Comparison of ENCODE assay signal across 24 mouse cellular contexts in the genomic region with DNA sequence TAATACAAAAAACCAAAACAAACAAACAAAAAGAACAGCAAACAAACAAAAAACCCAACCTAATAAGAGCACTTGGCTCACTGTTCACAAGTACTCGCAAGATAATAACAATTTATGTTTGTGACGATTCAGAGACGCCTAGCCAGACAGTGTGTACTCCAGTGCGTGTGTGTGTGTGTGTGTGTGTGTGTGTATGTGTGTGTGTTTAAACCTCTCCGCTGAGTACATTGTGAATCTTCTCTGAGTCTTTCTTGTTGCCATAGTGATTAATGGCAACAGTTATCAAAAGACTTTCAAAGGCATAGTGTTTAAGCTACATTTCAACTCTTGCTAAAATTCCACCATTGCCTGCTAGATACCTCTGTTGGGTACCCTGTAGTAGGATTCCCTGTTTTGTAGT. TPM values are rescaled to one million over a fixed set of nuclear protein-coding genes. Genes with fewer than 3 reads are reported as not detected.
"Had no signal": no experiment of that assay in that cellular context is flagged by ENCODE, and none has a peak within 500 bp of the region (broad histone marks: within the 10 kb centered on the region; RNA-seq: fewer than 3 reads in every experiment).

No protein-coding gene starts in this region.

- H3K27ac ChIP-seq: midbrain, embryonic 10.5 days; midbrain, embryonic 12.5 days; neural tube, embryonic 13.5 days; neural tube, embryonic 15.5 days had no signal

- H3K4me1 ChIP-seq: midbrain, embryonic 10.5 days; midbrain, embryonic 12.5 days had no signal

- H3K36me3 ChIP-seq: midbrain, embryonic 10.5 days; midbrain, embryonic 12.5 days; neural tube, embryonic 13.5 days; neural tube, embryonic 15.5 days had no signal

- DNase-seq: lung, embryonic 14.5 days; lung, postnatal 10 days; lung, postnatal 4 days; midbrain, embryonic 14.5 days; retina, postnatal 1 day; right cerebral cortex, adult 18-20 months; right cerebral cortex, postnatal 25 days; right cerebral cortex, postnatal 4 days; spleen, adult 18-20 months; thymus, adult 18-20 months; thymus, postnatal 14 days; thymus, postnatal 36 days had no signal

- ATAC-seq: midbrain, embryonic 16.5 days had no signal

- H3K4me2 ChIP-seq: lung, embryonic 14.5 days; midbrain, embryonic 12.5 days; neural tube, embryonic 13.5 days; neural tube, embryonic 15.5 days had no signal

- H3K4me3 ChIP-seq: midbrain, embryonic 10.5 days; midbrain, embryonic 12.5 days; myocyte; neural tube, embryonic 13.5 days; neural tube, embryonic 15.5 days had no signal

- H3K9me3 ChIP-seq: midbrain, embryonic 10.5 days; midbrain, embryonic 12.5 days; neural tube, embryonic 13.5 days; neural tube, embryonic 15.5 days had no signal

- H3K9ac ChIP-seq: lung, embryonic 14.5 days; midbrain, embryonic 12.5 days; neural tube, embryonic 13.5 days; neural tube, embryonic 15.5 days had no signal

- H3K27me3 ChIP-seq: midbrain, embryonic 12.5 days; neural tube, embryonic 13.5 days; neural tube, embryonic 15.5 days had no signal

RNA-seq across cellular contexts. Expression of gene Cnga1, which starts 20.1 kb away (rescaled TPM):
- total RNA-seq: megakaryocyte-erythroid progenitor cell, adult 5-6 weeks had no signal
- polyA plus RNA-seq: lung, embryonic 14.5 days; lung, embryonic 16.5 days; midbrain, embryonic 10.5 days; midbrain, embryonic 12.5 days; midbrain, embryonic 16.5 days; myocyte; neural tube, embryonic 11.5 days; neural tube, embryonic 13.5 days; small intestine, adult 2 months; stomach, embryonic 14.5 days; stomach, embryonic 16.5 days had no signal
